Mouse (Mus musculus): ENCODE results near the gene Rab25. TPM values are rescaled to one million over a fixed set of nuclear protein-coding genes. Genes with fewer than 3 reads are reported as not detected.

Gene Rab25
- 0.61 and 4.2 TPM in 2 replicates for polyA plus RNA-seq (2012; rRNA removed)

GRCm38 (mm10) chr3:88548180-88548917, at the start of gene Rab25:
Gene Rab25 (minus strand): TSS chr3:88548300.

GRCm38 (mm10) chr3:88575540-88575939, 27.4 kb upstream of the Rab25 start, which contains the start of gene Ssr2:
Gene Ssr2 (plus strand): TSS chr3:88575876.

GRCm38 (mm10) chr3:88553525-88553879, 5.4 kb upstream of the Rab25 start, which contains the start of gene Ubqln4:
Gene Ubqln4 (plus strand): TSS chr3:88553758.

GRCm38 (mm10) chr3:88552676-88553524, 4.8 kb upstream of the Rab25 start, which contains the start of gene Lamtor2:
Gene Lamtor2 (minus strand): TSS chr3:88553074.

GRCm38 (mm10) chr3:88532299-88532674, 15.8 kb downstream of the Rab25 start, which contains the start of gene Mex3a:
Gene Mex3a (plus strand): TSS chr3:88532395.

GRCm38 (mm10) chr3:88509692-88510420, 38.2 kb downstream of the Rab25 start, which contains the start of gene Lmna:
Gene Lmna (minus strand): TSS chr3:88509956.

Other genes starting within 250 kb of the Rab25 start
- 62.5 and 76.0 TPM in 2 replicates for gene Glmp, start 223.3 kb downstream of the Rab25 start, polyA plus RNA-seq (2012; rRNA removed)
- 1.3 and 2.0 TPM in 2 replicates for gene Tmem79, start 212.2 kb downstream of the Rab25 start, polyA plus RNA-seq (2012; rRNA removed)
- 111 and 121 TPM in 2 replicates for gene Smg5, start 212.0 kb downstream of the Rab25 start, polyA plus RNA-seq (2012; rRNA removed)
- 1.6 and 4.0 TPM in 2 replicates for gene Paqr6, start 183.7 kb downstream of the Rab25 start, polyA plus RNA-seq (2012; rRNA removed)
- 0.17 and 0.18 TPM in 2 replicates for gene Bglap3, start 175.6 kb downstream of the Rab25 start, polyA plus RNA-seq (2012; rRNA removed)
- gene Bglap2, start 169.6 kb downstream of the Rab25 start, polyA plus RNA-seq (2012; rRNA removed), result 0.81 TPM in 1 of 2 replicates, not detected in the other
- gene Bglap, start 163.8 kb downstream of the Rab25 start, polyA plus RNA-seq (2012; rRNA removed), result 0.55 and 1.6 TPM in 2 replicates
- 56.6 and 58.5 TPM in 2 replicates for gene Pmf1, start 138.0 kb downstream of the Rab25 start, polyA plus RNA-seq (2012; rRNA removed)
- gene Slc25a44, start 123.2 kb downstream of the Rab25 start, polyA plus RNA-seq (2012; rRNA removed), result 32.4 and 34.5 TPM in 2 replicates
- 41.8 and 44.4 TPM in 2 replicates for gene Sema4a, start 87.1 kb downstream of the Rab25 start, polyA plus RNA-seq (2012; rRNA removed)
- 27.8 and 62.3 TPM in 2 replicates for gene Lmna, start 38.3 kb downstream of the Rab25 start, polyA plus RNA-seq (2012; rRNA removed)
- gene Mex3a, start 15.9 kb downstream of the Rab25 start, polyA plus RNA-seq (2012; rRNA removed), result 81.4 and 92.2 TPM in 2 replicates
- 141 and 144 TPM in 2 replicates for gene Lamtor2, start 4.8 kb upstream of the Rab25 start, polyA plus RNA-seq (2012; rRNA removed)
- 102 and 104 TPM in 2 replicates for gene Ubqln4, start 5.5 kb upstream of the Rab25 start, polyA plus RNA-seq (2012; rRNA removed)
- gene Ssr2, start 27.6 kb upstream of the Rab25 start, polyA plus RNA-seq (2012; rRNA removed), result 182 and 228 TPM in 2 replicates
- 119 TPM in 2 replicates for gene Arhgef2, start 57.7 kb upstream of the Rab25 start, polyA plus RNA-seq (2012; rRNA removed)
- gene Rxfp4, start 104.8 kb upstream of the Rab25 start, polyA plus RNA-seq (2012; rRNA removed), result not detected in 2 replicates
- 140 and 145 TPM in 2 replicates for gene Khdc4, start 137.5 kb upstream of the Rab25 start, polyA plus RNA-seq (2012; rRNA removed)
- 49.9 and 50.2 TPM in 2 replicates for gene Rit1, start 168.5 kb upstream of the Rab25 start, polyA plus RNA-seq (2012; rRNA removed)
- 137 and 174 TPM in 2 replicates for gene Syt11, start 226.9 kb upstream of the Rab25 start, polyA plus RNA-seq (2012; rRNA removed)

Data from central nervous system, embryonic 14 days (tissue).